Mouse (Mus musculus) spleen, postnatal 36 days (tissue): ENCODE data around the gene 2610528J11Rik.

ENCODE experiments used
- DNase-seq, 2 experiments: peaks; one replicate each; pipeline ENCODE4 v3.0.0; 2022; ENCODE audit warnings: low spot score in 2 of 2, mixed read lengths in 1 of 2

The 2610528J11Rik gene

DNA sequence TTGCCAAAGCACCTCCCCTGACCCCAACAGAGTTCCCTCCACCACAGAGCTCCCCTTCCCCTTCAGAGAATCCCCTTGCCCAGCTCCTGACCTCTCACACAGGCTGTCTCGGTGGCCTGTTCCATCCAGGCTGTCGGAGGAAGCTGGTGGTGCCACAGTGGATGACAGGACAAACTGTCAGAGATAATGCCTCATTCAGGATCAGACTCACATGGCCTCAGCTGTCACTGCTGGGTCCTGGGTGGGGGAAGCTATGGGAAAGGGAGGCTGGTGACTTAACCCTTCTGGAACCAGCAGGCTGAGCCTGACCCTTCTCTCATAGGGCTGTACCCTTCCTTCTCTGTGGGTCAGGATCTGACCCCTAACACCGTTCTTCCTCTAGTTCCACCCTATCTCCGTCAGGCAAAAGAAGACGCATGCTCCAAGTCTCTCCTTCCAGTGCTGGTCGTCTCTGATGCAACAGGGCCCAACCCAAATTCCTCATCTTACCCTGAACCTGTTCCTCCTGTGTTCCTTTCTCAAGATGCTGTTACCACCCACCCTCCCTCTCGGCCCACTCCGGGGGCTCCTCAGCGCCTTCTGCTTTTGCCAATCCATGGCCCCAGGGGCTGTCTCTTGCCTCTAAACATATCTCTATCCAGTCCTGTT is 15.8 kb downstream of the 2610528J11Rik start:
- DNase-seq, result no peak

DNA sequence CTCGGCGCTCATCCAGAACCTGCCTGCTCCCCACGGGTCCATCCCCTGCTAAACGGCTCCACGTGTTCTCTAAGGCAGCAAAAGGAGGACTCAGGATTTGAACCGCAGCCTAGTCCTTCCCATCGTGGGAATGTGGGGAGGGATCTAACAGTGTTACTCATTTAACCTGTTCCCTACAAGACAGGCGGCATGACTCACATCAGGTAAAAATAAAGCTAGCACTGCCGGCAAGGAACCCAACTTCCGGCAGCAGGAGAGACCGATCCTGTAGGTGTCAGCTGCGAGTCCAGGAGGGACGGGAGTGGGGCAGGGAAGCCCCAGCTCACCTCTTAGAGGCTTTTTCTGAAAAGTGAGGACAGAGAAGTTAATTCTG is 16.3 kb downstream of the 2610528J11Rik start:
- DNase-seq, result no peak

DNA sequence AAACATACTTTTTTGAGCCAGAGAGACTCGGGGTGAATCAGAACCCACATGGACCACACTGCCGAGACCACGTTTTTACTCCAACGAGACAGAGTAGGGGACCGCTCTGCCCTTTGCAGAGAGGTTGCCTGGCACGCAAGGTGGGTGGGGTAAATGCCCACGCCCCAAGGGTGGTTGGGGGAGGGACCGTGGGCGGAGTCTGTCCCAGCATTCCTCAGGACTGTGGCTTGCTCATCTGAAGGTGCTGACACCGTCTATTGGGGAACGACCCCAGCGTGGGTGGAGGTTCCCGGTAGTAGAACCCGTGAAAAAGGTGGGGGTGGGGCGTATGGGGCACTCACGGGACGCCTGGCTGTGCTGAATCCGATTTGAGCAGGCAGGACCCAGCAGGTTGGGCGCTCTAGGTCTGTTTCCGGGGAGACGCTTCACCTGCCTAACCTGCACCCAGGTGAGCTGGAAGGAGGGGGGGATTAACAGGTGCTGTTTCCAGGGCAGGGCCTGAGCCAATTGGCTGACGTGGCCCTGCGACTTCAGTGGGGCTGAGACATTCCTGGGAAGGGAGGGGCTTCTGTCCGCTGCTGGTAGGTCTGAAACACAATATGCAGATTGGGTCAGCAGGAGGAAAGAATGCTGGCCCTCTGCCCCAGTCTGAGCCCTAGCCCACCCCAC is 16.9 kb downstream of the 2610528J11Rik start, which contains the start of gene Tmem125:
TSS of gene Tmem125 (minus strand) at position 453 of the 669 bp plus-strand sequence.
- DNase-seq, result peak in 1 of 2 experiments; percentile 18

DNA sequence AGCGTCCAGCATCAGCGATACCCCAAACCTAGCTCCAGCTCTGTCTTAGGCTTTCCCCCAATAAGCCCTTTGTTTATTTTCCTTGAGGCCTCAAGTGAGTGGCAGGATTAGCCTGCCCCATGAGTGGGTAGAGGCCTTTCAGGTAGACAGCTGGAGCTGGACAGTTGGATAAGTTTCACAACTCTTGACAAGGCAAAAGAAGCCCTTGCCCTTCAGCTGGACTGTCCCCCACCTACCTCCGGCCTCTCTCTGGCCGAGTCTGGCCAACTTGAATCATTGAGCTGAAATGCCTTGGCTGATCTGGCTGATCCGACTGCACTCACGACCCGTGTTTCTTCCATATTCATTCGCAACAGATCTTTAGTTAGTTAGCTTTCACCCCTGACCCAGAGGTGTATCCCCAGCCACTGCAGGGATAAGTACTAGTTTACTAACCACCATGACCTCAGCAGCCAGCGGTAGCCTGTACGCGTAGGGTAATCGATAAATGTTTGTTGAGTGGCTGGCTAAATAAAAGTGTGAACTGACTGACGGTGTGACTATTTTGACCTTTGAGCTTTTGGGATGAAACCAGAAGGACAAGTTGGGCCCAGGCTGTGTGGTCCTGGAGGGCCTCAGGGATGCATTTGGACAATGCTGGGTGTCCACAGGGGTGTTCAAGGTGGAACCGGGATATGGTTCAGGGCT is 17.8 kb downstream of the 2610528J11Rik start:
- no peak for DNase-seq

DNA sequence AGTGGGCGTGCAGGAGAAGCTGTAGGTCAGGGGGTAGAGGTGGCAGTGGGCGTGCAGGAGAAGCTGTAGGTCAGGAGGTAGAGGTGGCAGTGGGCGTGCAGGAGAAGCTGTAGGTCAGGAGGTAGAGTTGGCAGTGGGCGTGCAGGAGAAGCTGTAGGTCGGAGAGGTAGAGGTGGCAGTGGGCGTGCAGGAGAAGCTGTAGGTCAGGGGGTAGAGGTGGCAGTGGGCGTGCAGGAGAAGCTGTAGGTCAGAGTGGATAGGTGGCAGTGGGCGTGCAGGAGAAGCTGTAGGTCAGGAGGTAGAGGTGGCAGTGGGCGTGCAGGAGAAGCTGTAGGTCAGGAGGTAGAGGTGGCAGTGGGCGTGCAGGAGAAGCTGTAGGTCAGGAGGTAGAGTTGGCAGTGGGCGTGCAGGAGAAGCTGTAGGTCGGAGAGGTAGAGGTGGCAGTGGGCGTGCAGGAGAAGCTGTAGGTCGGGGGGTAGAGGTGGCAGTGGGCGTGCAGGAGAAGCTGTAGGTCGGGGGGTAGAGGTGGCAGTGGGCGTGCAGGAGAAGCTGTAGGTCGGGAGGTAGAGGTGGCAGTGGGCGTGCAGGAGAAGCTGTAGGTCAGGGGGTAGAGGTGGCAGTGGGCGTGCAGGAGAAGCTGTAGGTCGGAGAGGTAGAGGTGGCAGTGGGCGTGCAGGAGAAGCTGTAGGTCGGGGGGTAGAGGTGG is 20.8 kb downstream of the 2610528J11Rik start:
- DNase-seq, result peak; percentile 68 to 72

DNA sequence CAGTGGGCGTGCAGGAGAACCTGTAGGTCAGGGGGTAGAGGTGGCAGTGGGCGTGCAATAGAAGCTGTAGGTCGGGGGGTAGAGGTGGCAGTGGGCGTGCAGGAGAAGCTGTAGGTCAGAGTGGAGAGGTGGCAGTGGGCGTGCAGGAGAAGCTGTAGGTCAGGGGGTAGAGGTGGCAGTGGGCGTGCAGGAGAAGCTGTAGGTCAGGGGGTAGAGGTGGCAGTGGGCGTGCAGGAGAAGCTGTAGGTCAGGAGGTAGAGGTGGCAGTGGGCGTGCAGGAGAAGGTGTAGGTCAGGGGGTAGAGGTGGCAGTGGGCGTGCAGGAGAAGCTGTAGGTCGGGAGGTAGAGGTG is 21.3 kb downstream of the 2610528J11Rik start:
- peak; percentile 16 to 31 for DNase-seq

DNA sequence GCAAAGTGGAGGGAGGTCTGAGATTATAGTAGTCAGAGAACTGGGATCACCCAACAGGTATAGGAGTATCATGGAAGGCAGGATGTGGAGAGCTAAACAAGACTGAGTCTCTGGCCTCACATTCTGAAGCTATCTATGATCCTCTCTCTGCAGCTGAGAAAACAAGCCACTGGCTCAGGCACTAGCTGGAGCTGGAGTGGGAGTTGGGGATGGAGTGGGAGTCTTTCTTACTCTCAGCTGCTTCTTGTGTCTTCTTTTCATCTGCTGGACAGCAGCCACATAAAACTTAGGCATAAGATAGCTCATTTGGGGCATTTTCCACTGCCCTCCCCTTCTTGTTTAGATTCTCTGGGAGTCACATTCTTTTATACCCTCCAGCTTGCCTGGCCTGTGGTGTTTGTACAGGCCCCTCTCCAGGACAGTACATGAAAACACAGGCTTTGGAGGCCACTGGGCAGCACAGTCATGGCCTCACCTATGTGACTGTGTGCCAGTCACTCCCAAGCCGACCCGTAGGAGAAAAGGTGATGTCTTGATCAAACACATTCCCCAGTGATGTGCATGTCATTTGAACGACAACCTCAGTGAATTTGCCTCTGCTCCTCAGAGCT is 26.3 kb downstream of the 2610528J11Rik start:
- no peak for DNase-seq

DNA sequence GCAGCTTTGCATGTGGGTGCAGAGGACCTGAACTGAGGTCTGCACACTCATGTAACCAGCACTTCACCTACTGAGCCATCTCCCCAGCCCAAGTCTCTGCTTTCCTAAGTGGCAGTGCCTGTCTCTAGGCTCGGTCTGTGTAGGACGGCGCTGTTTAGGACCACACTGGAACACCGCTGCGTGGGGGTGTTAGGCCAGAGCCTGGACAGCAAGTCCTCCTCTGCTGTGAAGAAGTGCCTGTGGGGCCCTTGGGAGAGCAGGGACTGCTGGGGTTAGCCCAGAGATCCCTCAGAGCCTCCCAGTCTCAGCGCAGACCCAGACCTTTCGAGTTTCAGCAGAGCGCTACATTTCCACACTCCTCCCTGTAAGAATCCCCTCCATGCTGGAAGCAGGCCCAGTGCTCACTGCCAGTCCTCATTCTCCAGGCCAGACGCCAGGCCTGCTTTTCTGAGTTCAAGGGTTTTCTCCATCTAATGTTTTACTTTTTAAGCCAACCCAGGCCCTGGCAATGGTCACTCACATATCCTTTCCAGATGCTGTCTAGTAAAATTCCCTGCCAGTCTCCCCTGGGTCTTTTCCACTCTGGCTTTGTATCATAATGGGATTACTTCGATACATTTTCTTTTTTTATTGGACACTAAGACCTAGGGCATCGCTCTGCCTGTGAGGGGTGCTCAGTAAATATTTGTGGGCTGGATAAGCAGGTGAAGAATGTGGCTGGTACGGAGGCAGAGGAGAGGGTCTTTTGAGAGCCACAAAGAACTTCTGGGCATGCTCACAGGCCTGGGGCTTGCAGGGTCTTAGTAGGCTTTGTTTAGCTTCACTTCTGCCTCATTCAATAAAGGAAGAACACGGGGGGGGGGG is 37.5 kb downstream of the 2610528J11Rik start:
- DNase-seq, result no peak

DNA sequence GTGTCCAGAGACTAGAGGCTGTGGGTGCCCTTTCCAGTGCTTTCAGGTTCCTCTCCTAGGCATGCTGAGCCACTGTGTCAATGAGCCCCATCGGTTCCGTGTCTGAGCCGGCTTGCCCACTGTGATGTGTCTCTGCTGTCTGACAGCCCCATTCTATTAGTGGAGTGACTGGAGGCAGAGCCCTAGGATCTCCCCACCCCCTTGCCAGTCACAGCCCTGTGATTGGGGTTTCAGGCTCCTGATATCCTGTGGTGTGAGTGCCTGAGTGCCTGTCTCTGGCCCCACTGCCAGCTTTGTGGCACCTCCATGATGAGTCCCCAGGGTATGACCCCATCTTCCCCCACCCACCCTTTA is 38.1 kb downstream of the 2610528J11Rik start:
- no peak for DNase-seq

DNA sequence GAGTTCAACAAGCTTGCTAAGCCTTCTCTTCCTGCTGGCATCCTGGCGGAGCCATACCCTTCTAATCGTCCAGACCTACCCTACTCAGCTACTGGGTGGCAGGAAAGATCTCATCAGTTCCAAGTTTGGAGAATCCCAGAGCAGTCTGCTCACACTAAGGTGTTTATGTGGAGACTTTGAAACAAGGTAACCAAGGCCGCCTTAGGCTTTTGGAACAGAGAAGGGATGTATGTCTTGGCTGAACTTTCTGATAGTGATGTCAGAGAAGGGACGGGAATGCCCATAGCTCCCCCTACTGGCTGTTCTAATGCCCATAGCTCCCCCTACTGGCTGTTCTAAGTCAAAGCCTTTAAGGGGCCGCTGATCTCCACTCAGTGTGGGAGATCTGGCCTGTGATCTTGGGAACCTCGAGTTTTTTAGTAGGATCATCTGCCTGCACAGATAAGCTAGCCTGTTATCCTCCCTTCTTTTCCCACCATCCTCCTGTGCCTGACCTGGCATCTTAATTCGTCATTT is 39.4 kb downstream of the 2610528J11Rik start:
- DNase-seq, result peak in 1 of 2 experiments; percentile 14

DNA sequence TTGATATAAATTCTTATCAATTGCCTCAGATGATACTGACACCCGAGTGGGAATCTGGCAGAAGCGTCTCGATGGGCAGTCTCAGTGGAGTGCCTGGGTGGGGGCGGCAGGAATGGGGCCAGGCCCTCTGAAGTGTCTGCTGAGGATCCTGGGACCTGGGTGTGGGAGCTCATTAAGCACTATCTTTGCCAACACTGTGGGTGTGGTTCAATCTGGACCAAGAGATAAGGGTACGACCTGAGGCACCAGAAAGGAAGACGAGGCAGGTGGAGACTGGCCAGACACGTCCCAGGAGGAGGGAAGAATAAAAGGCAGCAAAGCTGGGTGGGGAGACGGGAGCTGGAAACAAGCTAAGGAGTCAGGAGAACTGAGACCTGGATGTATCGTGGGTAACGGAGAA is 41.9 kb downstream of the 2610528J11Rik start:
- DNase-seq, result peak; percentile 39 to 60

DNA sequence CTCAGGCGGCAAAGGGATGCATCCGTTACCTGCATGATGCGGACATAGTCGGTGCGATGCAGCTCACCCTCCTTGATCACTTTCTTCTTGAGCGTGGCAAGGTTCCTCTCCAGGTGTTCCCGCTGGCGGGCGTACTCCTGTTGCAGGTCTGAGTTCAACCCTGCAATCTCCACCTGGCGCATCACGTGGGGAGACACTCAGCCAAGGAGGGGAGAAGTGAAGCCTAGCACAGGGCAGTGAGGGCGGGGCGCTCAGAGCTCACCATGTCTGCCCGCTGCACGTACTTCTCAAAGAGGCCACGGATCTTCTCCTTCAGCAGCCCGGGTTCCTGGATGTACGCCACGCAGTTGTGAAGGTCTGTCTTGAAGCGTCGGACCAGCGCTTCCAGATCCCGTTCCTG is 42.5 kb downstream of the 2610528J11Rik start:
- no peak for DNase-seq

DNA sequence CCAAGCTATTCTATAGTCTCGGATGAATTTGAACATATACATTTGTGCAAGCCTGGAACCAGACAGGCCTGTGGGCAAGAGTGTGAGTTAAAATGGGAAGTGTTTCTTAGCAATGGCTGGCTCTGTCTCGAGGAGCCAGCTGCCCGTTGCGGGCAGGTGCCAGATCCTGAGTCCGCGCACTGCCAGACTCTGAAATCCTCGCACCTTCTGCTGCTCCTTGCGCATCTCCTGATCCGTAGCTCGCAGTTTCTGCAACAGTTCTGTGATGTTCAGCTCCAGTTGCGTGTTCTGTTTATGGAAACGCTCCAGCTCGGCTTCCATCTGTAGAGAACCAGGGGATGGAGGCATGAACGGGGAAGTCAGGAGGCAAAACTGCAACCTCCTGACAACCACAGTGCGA is 44.6 kb downstream of the 2610528J11Rik start:
- DNase-seq, result no peak

DNA sequence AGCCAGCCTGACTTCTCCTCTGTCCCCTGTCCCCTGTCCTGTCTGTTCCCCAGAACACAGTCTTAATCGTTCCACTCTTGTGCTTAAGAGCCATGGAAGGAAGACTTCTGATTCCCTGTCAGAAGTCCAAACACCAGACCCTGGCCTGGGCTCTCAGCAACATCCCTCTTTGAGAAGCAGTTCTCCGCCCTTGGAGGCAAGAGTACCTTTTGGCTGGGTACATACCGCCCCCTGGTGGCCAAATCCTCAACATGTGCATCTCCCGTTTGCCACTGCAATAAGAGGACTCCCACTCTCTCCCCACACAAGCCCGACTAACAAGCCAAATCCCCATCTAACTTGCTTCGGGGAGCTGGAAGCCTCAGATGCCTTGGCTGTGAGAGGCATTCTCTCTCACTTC is 49.3 kb downstream of the 2610528J11Rik start:
- DNase-seq, result peak; percentile 23 to 48

DNA sequence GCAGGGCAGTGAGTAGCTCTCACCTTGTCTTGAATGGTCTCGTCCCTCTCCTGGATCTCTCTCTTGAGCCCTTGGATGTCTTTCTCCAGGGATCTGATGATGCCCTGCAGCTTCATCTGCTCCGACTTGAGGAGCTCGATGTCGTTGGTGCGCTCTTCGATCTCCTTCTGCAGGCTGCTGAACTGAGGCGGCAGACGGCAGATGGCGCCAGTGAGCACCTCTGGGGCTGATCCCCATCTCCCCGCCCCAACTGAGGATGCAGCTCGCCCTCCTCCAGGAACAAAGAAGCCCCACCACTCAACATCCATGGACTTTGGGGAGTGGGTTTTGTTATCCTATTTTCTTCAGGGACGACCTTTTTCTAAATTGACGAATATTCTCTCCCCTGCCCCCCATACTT is 52.5 kb downstream of the 2610528J11Rik start:
- DNase-seq, result no peak
